Mouse (Mus musculus) lung, embryonic 16.5 days (tissue): ENCODE results near the gene Cacna1a. TPM values are rescaled to one million over a fixed set of nuclear protein-coding genes. Genes with fewer than 3 reads are reported as not detected.

Experiments used
- ATAC-seq: fragments of 200-750 bp; cut with Nextera tagmentation; 2 replicates; pipeline ENCODE4 v1.8.0; 2017; ENCODE audit warnings: low read depth, mild to moderate bottlenecking, moderate library complexity
- H3K27ac ChIP-seq: fragments of 300-500 bp; sonication (generic); 2 replicates; pipeline ENCODE4 v1.5.1; 2014; ENCODE audit warnings: mild to moderate bottlenecking, control low read depth, low read length
- H3K27me3 ChIP-seq: fragments of 300-500 bp; sonication (generic); 2 replicates; pipeline ENCODE4 v1.6.1; 2014; ENCODE audit warnings: low read depth, low read length, mixed read lengths; ENCODE audit not compliant: control insufficient read depth, insufficient read depth
- H3K36me3 ChIP-seq: fragments of 300-500 bp; sonication (generic); 2 replicates; pipeline ENCODE4 v1.6.1; 2014; ENCODE audit warnings: low read length; ENCODE audit not compliant: control insufficient read depth, insufficient read depth
- H3K4me1 ChIP-seq: fragments of 300-500 bp; sonication (generic); replicated peaks from 2 replicates; pipeline ENCODE4 v1.6.1; 2014; ENCODE audit warnings: low read length, mixed read lengths; ENCODE audit not compliant: control insufficient read depth, insufficient read depth
- H3K4me2 ChIP-seq: fragments of 300-500 bp; sonication (generic); 2 replicates; pipeline ENCODE4 v1.6.1; 2014; ENCODE audit warnings: low read depth, low read length, control low read depth
- H3K4me3 ChIP-seq: fragments of 300-500 bp; sonication (generic); 2 replicates; pipeline ENCODE4 v1.5.1; 2014; ENCODE audit warnings: mild to moderate bottlenecking, low read length, control low read depth
- H3K9ac ChIP-seq: fragments of 300-500 bp; sonication (generic); 2 replicates; pipeline ENCODE4 v1.6.1; 2014; ENCODE audit warnings: low read length, control low read depth
- H3K9me3 ChIP-seq: fragments of 300-500 bp; sonication (generic); 2 replicates; pipeline ENCODE4 v1.6.1; 2016; ENCODE audit warnings: low read length; ENCODE audit not compliant: control insufficient read depth
- WGBS: fragments of 180-500 bp; shearing (Covaris S2); extraction: QIAGEN DNeasy Blood & Tissue Kit; methylation state at CpG from one replicate; pipeline ENCODE4 v1.1.7; 2014; 5-methylcytosine and 5-hydroxymethylcytosine counted together
- polyA plus RNA-seq: library from polyadenylated mRNA; unstranded; fragments of >200 nt; fragmentation: Nextera tagmentation; extraction: Ambion mirVana; gene quantifications from 2 replicates; pipeline ENCODE4 v1.2.1, GENCODE M21; 2015

Cacna1a gene
- polyA plus RNA-seq, 1 experiment from 2014 or later, result 1.9 TPM

DNA sequence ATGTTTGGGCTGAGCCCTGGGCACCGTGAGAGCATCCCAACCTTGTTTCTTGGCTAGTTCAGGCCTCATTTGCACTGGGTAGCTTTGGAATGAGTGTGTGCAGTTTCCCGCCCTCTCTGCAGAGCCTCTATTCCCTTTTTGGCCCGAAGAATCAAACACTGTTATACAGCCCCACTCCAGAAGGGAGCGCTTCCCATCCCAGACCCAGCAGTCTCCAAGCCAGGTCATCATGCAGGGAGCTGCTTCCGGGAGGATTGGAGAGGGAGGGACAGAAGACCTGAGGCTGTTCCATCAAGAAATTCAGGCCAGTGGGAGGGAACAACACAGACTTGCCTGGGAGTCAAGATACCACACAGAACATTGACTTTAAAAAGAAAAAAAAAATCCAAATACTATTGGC lies 29.6 kb downstream of the Cacna1a start:
- H3K4me3 ChIP-seq, result no peak overlapping the region
- no peaks in the 10 kb centered on the region for H3K36me3 ChIP-seq
- no peak overlapping the region for H3K27ac ChIP-seq
- 40% methylated on average over 5 of the region's 5 CpGs for WGBS
- H3K4me2 ChIP-seq, result no peak overlapping the region
- peaks cover 46% of the 10 kb centered on the region for H3K27me3 ChIP-seq
- H3K9ac ChIP-seq, result no peak overlapping the region
- ATAC-seq, result no peak
- H3K4me1 ChIP-seq, result peaks cover 8% of the 10 kb centered on the region; the same call in 1 of the 2 replicates
- H3K9me3 ChIP-seq, result peaks cover 8% of the 10 kb centered on the region; the same call in 1 of the 2 replicates

DNA sequence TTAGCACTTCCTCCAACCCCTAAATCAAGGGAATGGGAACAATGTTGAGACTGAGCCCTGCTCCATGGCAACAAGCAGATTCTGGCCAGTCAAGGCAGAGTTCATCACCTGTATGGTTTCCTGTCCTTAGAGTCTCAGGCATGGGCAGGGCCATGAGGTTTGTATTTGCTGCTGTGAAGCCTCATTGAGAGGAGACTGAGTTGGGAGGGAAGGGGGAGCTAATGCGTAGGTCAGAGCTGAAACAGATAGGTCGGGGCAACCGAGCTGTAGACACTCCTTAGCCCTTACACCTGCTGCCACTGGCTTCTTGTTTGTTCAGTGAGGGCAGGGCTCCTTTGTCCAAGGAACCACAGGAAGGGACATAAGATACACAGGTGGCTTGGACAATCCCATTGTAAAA lies 36.2 kb downstream of the Cacna1a start:
- ATAC-seq, result no peak
- H3K27me3 ChIP-seq, result no peaks in the 10 kb centered on the region; the same call in 1 of the 2 replicates
- WGBS, result 60% methylated on average over 3 of the region's 3 CpGs
- no peaks in the 10 kb centered on the region for H3K36me3 ChIP-seq
- H3K4me1 ChIP-seq, result no peaks in the 10 kb centered on the region
- H3K27ac ChIP-seq, result no peak overlapping the region
- H3K9ac ChIP-seq, result no peak overlapping the region
- H3K4me3 ChIP-seq, result no peak overlapping the region
- H3K4me2 ChIP-seq, result no peak overlapping the region
- H3K9me3 ChIP-seq, result no peaks in the 10 kb centered on the region

DNA sequence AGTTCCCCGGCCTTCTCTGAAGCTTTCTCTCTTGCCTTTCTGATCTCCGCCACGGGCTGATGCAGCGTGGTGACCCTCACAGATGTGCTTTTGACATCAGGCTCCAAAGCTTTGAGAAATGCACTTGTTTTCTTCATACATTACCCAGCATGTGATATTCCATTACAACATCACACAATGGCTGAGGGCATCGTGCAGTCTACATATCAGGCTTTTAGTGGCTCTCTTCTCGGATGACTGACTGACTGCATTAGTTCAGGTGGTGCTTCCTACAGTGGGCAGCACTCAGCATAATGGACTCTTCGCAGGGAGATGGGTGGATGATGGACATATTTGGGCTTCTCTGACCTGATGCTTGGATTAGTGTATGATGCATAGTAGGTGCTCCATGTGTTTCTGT lies 37.8 kb downstream of the Cacna1a start:
- ATAC-seq, result no peak
- H3K4me3 ChIP-seq, result no peak overlapping the region
- no peaks in the 10 kb centered on the region for H3K27me3 ChIP-seq
- H3K4me2 ChIP-seq, result no peak overlapping the region
- no peaks in the 10 kb centered on the region for H3K36me3 ChIP-seq
- 84% methylated on average over 7 of the region's 7 CpGs for WGBS
- no peaks in the 10 kb centered on the region for H3K4me1 ChIP-seq
- H3K9ac ChIP-seq, result no peak overlapping the region
- H3K27ac ChIP-seq, result no peak overlapping the region
- no peaks in the 10 kb centered on the region for H3K9me3 ChIP-seq

DNA sequence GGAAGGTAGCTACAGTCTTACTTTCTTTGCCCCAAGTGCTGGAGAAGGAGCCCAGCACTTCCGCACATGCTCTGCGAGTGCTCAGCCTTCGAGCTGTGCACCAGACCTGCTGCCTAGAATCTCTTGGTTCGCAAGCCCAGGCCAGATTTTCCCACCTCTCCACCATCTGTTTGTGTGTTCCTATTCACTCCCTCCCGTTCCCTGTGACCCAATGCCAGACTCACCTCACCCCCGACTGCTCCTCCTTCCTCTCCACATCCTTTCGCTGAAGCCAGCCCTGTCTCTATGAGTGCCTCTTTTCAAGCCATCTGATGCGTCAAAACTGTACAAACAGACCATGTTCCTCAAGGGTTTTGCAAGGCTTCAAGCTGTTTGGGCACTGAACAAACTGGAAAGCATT lies 38.3 kb downstream of the Cacna1a start:
- no peak overlapping the region for H3K9ac ChIP-seq
- 71% methylated on average over 8 of the region's 8 CpGs for WGBS
- H3K27ac ChIP-seq, result no peak overlapping the region
- no peak overlapping the region for H3K4me2 ChIP-seq
- H3K36me3 ChIP-seq, result no peaks in the 10 kb centered on the region
- no peak for ATAC-seq
- no peaks in the 10 kb centered on the region for H3K4me1 ChIP-seq
- no peak overlapping the region for H3K4me3 ChIP-seq
- no peaks in the 10 kb centered on the region for H3K9me3 ChIP-seq
- H3K27me3 ChIP-seq, result no peaks in the 10 kb centered on the region

DNA sequence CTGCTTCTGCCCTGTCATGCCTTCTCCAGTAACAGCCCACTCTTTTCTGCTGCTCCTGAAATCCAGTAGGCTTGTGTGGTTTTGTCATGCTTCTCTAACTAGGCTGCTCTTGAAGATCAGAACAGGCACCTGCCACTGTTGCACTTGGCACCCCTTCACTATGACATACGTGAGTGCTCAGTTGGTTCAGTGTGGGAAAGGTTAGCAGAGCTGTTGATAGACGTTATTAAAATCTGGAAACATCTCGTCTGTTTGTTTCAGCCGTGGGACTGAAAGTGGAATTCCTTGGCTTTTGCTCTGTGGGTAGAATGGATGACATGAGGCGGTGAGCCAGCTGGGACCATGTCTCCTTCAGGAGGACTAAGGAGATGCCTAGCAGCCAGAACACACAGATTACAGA lies 39.8 kb downstream of the Cacna1a start:
- Histone ChIP-seq H3K4me3 (no peak overlapping the region), H3K9me3 (no peaks in the 10 kb centered on the region), H3K9ac (no peak overlapping the region), H3K27ac (no peak overlapping the region), H3K4me2 (no peak overlapping the region), H3K4me1 (no peaks in the 10 kb centered on the region), H3K27me3 (no peaks in the 10 kb centered on the region), H3K36me3 (no peaks in the 10 kb centered on the region)
- no peak for ATAC-seq
- WGBS, result 62% methylated on average over 5 of the region's 5 CpGs

DNA sequence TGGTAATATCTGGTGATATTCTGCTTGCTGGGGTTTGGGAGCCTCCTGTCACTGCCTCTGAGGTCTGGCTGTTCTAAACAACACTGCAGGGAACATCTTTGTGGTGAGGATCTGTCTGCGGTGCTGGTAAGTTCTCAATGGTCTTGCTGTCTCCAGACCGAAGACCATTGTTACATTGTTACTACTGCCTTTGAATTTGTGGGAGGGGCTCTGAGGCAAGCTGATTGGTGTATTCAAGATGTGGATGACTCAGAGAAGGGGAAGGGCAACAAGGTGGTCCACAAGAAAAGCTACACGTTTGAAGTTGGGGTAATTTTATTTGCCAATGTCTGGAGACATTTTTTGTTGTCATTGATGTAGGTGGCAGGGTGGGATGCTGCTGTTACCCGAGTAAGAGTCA lies 40.8 kb downstream of the Cacna1a start:
- no peak overlapping the region for H3K27ac ChIP-seq
- H3K4me1 ChIP-seq, result no peaks in the 10 kb centered on the region
- no peaks in the 10 kb centered on the region for H3K36me3 ChIP-seq
- no peak overlapping the region for H3K4me2 ChIP-seq
- H3K4me3 ChIP-seq, result no peak overlapping the region
- WGBS, result 33% methylated on average over 4 of the region's 4 CpGs
- no peaks in the 10 kb centered on the region for H3K27me3 ChIP-seq
- H3K9ac ChIP-seq, result no peak overlapping the region
- no peak for ATAC-seq
- no peaks in the 10 kb centered on the region for H3K9me3 ChIP-seq

DNA sequence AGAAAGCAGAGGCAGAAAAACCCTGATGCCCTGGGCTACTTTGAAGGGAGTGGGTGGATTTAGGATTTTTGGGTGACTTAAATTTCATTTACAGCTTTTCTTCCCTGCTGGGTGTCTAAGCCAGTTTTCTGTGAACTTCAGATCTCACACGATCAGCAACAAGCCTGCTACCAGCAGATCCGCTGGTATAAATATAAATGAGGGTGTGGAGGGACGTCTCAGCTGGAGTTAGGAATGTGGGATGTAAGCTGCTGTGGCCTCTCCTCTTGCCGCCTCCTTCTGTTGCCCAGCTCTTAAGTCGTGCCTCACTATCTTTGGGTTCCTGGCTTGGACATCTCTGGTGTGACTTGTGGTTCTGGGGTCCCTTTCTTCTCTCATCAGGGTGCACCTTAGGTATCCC lies 41.3 kb downstream of the Cacna1a start:
- Histone ChIP-seq H3K9ac (no peak overlapping the region), H3K4me3 (no peak overlapping the region), H3K27me3 (no peaks in the 10 kb centered on the region), H3K4me2 (no peak overlapping the region), H3K27ac (no peak overlapping the region), H3K36me3 (no peaks in the 10 kb centered on the region), H3K4me1 (no peaks in the 10 kb centered on the region), H3K9me3 (no peaks in the 10 kb centered on the region)
- WGBS, result 12% methylated on average over 5 of the region's 5 CpGs
- no peak for ATAC-seq

DNA sequence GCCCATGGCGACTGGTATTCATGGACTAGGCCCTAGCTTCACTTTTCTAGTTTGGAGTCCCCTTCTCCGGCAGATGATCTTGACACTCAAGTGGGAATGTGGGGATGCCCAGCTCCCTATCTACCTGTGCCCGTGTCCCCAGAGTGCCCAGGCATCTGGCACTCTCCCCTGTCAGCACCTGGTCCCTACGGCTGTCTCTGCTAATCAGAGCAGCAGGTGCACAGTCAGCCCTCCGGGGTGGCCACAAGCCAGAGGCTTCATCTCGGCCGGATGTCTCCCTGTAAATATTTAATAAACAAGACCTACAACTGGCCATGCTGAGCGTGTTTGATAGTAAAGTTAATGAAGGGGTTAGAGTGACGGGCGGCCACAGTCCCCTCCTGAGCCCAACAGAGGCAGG lies 47.1 kb downstream of the Cacna1a start:
- Histone ChIP-seq H3K4me2 (no peak overlapping the region), H3K9ac (no peak overlapping the region), H3K4me1 (no peaks in the 10 kb centered on the region), H3K27me3 (no peaks in the 10 kb centered on the region), H3K4me3 (no peak overlapping the region), H3K36me3 (no peaks in the 10 kb centered on the region), H3K9me3 (no peaks in the 10 kb centered on the region), H3K27ac (no peak overlapping the region)
- 55% methylated on average over 10 of the region's 10 CpGs for WGBS
- no peak for ATAC-seq

DNA sequence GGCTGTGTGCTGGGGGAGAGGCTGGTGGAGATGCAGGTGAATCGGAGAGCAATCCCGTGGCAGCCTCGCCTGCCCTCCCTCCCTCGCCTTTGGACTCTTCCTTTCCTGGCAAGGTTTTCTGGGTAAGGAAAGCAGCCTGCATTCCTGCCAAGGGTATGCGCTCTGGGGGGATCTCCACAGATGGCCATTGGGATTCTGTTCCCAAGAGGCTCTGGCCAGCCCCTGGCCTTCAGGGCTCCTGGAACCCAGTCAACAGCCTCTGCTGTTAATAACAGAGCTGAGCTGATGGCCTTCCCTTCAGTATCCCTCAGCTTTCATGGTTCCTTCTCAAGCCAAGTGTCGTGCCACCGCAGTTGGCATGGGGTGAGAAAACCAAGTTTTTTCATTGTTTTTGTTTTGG lies 51.6 kb downstream of the Cacna1a start:
- WGBS, result 89% methylated on average over 5 of the region's 7 CpGs
- Histone ChIP-seq H3K36me3 (no peaks in the 10 kb centered on the region), H3K4me3 (no peak overlapping the region), H3K27me3 (no peaks in the 10 kb centered on the region), H3K4me2 (no peak overlapping the region), H3K27ac (no peak overlapping the region), H3K9me3 (no peaks in the 10 kb centered on the region), H3K4me1 (no peaks in the 10 kb centered on the region), H3K9ac (no peak overlapping the region)
- ATAC-seq, result no peak

DNA sequence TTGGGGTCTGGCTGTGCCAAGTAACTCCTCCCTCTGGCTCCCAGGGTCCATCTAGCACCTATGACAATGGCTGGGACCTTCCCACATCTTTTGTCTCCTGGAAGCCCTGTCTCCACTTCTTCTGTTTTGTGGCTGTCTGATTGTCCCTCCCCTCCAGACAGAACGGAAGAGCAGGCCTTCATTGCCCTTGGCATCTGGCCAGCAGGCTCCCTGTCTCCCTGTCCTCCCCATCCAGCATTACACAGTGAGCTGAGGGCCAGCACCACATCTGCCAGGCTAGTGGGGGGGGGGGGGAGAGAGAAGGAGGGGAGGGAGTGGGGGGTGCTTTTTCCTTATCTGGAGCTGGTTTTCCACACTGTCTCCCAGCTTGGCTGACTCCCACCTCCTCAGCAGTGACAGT lies 53.8 kb downstream of the Cacna1a start:
- H3K9ac ChIP-seq, result no peak overlapping the region
- ATAC-seq, result no peak
- WGBS, result 7% methylated on average over 1 of the region's 1 CpGs

More for the DNA sequence above, 53.8 kb downstream of the Cacna1a start:
- Histone ChIP-seq H3K4me3 (no peak overlapping the region), H3K4me1 (no peaks in the 10 kb centered on the region), H3K36me3 (no peaks in the 10 kb centered on the region), H3K27ac (no peak overlapping the region), H3K9me3 (no peaks in the 10 kb centered on the region), H3K27me3 (no peaks in the 10 kb centered on the region), H3K4me2 (no peak overlapping the region)
